18 mouse cellular contexts compared by ENCODE assay signal in genomic region chr1:184963121-184963693, GRCm38 (mm10). TPM values are rescaled to one million over a fixed set of nuclear protein-coding genes. Genes with fewer than 3 reads are reported as not detected.
DNase-seq lines count a peak whose midpoint lies in the region; ATAC-seq and TF ChIP-seq lines count a peak whose summit lies in the region.
"Had no signal": no experiment of that assay in that cellular context is flagged by ENCODE, and none has a peak within 500 bp of the region (broad histone marks: within the 10 kb centered on the region; RNA-seq: fewer than 3 reads in every experiment).

No protein-coding gene starts in this region.

- H3K4me1 ChIP-seq in forebrain, postnatal 0 days (ENCODE audit: insufficient read depth), result 0 out of 2 replicates have a peak, but pooled peaks cover 3% of the 10 kb centered on the region
- H3K4me1 ChIP-seq in forebrain, embryonic 10.5 days, result no peaks in the 10 kb centered on the region; the same call in 1 of the 2 replicates
- H3K4me1 ChIP-seq in liver, embryonic 13.5 days (replicated peaks), result peaks cover 8% of the 10 kb centered on the region

- no peak for TF ChIP-seq CTCF in forebrain, postnatal 0 days (IDR thresholded peaks at IDR 0.05; ENCODE audit: low read depth)

- no peaks in the 10 kb centered on the region for H3K27me3 ChIP-seq in forebrain, postnatal 0 days (ENCODE audit: insufficient read depth, low read length)
- no peaks in the 10 kb centered on the region for H3K27me3 ChIP-seq in forebrain, embryonic 10.5 days (ENCODE audit: poor library complexity, severe bottlenecking)
- H3K27me3 ChIP-seq in liver, embryonic 13.5 days, result no peaks in the 10 kb centered on the region

- H3K36me3 ChIP-seq in forebrain, postnatal 0 days (ENCODE audit: insufficient read depth), result no peaks in the 10 kb centered on the region
- H3K36me3 ChIP-seq in forebrain, embryonic 10.5 days (replicated peaks), result peaks cover 11% of the 10 kb centered on the region
- no peaks in the 10 kb centered on the region for H3K36me3 ChIP-seq in liver, embryonic 13.5 days
- H3K36me3 ChIP-seq: G1E had no signal

- WGBS in forebrain, postnatal 0 days, result 79% methylated on average over 12 of the region's 12 CpGs
- WGBS in forebrain, embryonic 10.5 days, result 92% methylated on average over 12 of the region's 12 CpGs
- WGBS in liver, embryonic 13.5 days (ENCODE audit: insufficient replicate concordance), result 28% methylated on average over 12 of the region's 12 CpGs

- DNase-seq in forebrain, postnatal 0 days, result no peak
- no peak for DNase-seq in forebrain, embryonic 10.5 days (ENCODE audit: extremely low spot score, low spot score)
- DNase-seq in urinary bladder, postnatal 14 days (ENCODE audit: low spot score), result peak; percentile 9
- no peak for DNase-seq in urinary bladder, postnatal 4 days (ENCODE audit: low spot score in 2 of 2)
- no peak for DNase-seq in liver, embryonic 13.5 days
- no peak for DNase-seq in embryo, embryonic 10 days (ENCODE audit: low spot score)
- DNase-seq in layer of hippocampus, adult 9-10 months (ENCODE audit: low spot score), result no peak
- no peak for DNase-seq in right cerebral cortex, postnatal 25 days
- DNase-seq: B cell, adult 2 months; embryo, embryonic 11 days; gastrocnemius, postnatal 14 days; kidney, postnatal 25 days; layer of hippocampus, postnatal 36 days; lung, adult 18-20 months; thymus, adult 2 months had no signal

- H3K4me2 ChIP-seq in forebrain, postnatal 0 days (ENCODE audit: low read depth), result no peak overlapping the region
- H3K4me2 ChIP-seq in liver, embryonic 13.5 days, result 0 out of 2 replicates have a peak overlapping the region, but pooled peaks have one; percentile 10

- no peak overlapping the region for H3K4me3 ChIP-seq in forebrain, postnatal 0 days (ENCODE audit: low read depth, low read length)
- no peak overlapping the region for H3K4me3 ChIP-seq in forebrain, embryonic 10.5 days
- no peak overlapping the region for H3K4me3 ChIP-seq in liver, embryonic 13.5 days (replicated peaks)
- H3K4me3 ChIP-seq: midbrain, embryonic 10.5 days had no signal

- 0 out of 2 replicates have a peak, but pooled peaks have one; percentile 14 for ATAC-seq in forebrain, postnatal 0 days
- ATAC-seq in liver, embryonic 13.5 days (ENCODE audit: low read depth), result peak; percentile 78
- ATAC-seq: hindbrain, postnatal 0 days had no signal

- no peak overlapping the region for H3K27ac ChIP-seq in forebrain, postnatal 0 days (ENCODE audit: low read depth, low read length)
- H3K27ac ChIP-seq in forebrain, embryonic 10.5 days, result no peak overlapping the region
- H3K27ac ChIP-seq in liver, embryonic 13.5 days, result no peak overlapping the region
- H3K27ac ChIP-seq: hindbrain, postnatal 0 days; midbrain, embryonic 10.5 days had no signal

- H3K9me3 ChIP-seq in forebrain, postnatal 0 days (ENCODE audit: low read length), result no peaks in the 10 kb centered on the region
- peaks cover 16% of the 10 kb centered on the region; the same call in 1 of the 2 replicates for H3K9me3 ChIP-seq in forebrain, embryonic 10.5 days
- H3K9me3 ChIP-seq in liver, embryonic 13.5 days (replicated peaks), result no peaks in the 10 kb centered on the region
- H3K9me3 ChIP-seq: G1E had no signal

- H3K9ac ChIP-seq in forebrain, postnatal 0 days, result no peak overlapping the region
- H3K9ac ChIP-seq in liver, embryonic 13.5 days, result no peak overlapping the region

RNA-seq across cellular contexts. Expression of gene Mark1, which starts 36.2 kb away (rescaled TPM):
- total RNA-seq in forebrain, postnatal 0 days (2014; rRNA removed), result 72.6 and 78.2 TPM in 2 replicates
- 11.5 and 14.3 TPM in 2 replicates for polyA plus RNA-seq in forebrain, postnatal 0 days (2015; fragmentation: Nextera tagmentation; extraction: Ambion mirVana)
- polyA plus RNA-seq in forebrain, embryonic 10.5 days (2016; fragmentation: Nextera tagmentation; extraction: Ambion mirVana), result 3.5 and 3.6 TPM in 2 replicates
- 0.13 and 0.16 TPM in 2 replicates for polyA plus RNA-seq in liver, embryonic 13.5 days (2015; fragmentation: Nextera tagmentation; extraction: Ambion mirVana)
- polyA plus RNA-seq: G1E had no signal
